Mouse (Mus musculus) neural tube, embryonic 12.5 days (tissue): Measurements from ENCODE around the gene Slc22a28. TPM values are rescaled to one million over a fixed set of nuclear protein-coding genes. Genes with fewer than 3 reads are reported as not detected.
"Not testable (repeated sequence)": the region's sequence is repeated elsewhere in the genome, so short reads cannot be mapped to it uniquely, and the experiment has no call there.

Experiments used
- ATAC-seq: fragments of 200-750 bp; cut with Nextera tagmentation; 2 replicates; pipeline ENCODE4 v1.8.0; 2017; ENCODE audit warnings: low read depth, mild to moderate bottlenecking, moderate TSS enrichment, moderate library complexity; ENCODE audit not compliant: low FRiP score
- H3K27ac ChIP-seq: fragments of 300-500 bp; sonication (generic); 2 replicates; pipeline ENCODE4 v1.5.1; 2016
- H3K27me3 ChIP-seq: fragments of 300-500 bp; sonication (generic); replicated peaks from 2 replicates; pipeline ENCODE4 v1.6.1; 2016; ENCODE audit warnings: mild to moderate bottlenecking
- H3K36me3 ChIP-seq: fragments of 300-500 bp; sonication (generic); 2 replicates; pipeline ENCODE4 v1.6.1; 2016; ENCODE audit warnings: mild to moderate bottlenecking
- H3K4me1 ChIP-seq: fragments of 300-500 bp; sonication (generic); 2 replicates; pipeline ENCODE4 v1.6.1; 2016
- H3K4me2 ChIP-seq: fragments of 300-500 bp; sonication (generic); replicated peaks from 2 replicates; pipeline ENCODE4 v1.6.1; 2016; ENCODE audit warnings: mild to moderate bottlenecking
- H3K4me3 ChIP-seq: fragments of 300-500 bp; sonication (generic); 2 replicates; pipeline ENCODE4 v1.5.1; 2016
- H3K9ac ChIP-seq: fragments of 300-500 bp; sonication (generic); 2 replicates; pipeline ENCODE4 v1.6.1; 2016; ENCODE audit warnings: mild to moderate bottlenecking
- H3K9me3 ChIP-seq: fragments of 300-500 bp; sonication (generic); 2 replicates; pipeline ENCODE4 v1.6.1; 2016; ENCODE audit warnings: mild to moderate bottlenecking
- WGBS: fragments of 180-500 bp; shearing (Covaris S2); methylation state at CpG from one replicate; pipeline ENCODE4 v1.1.7; 2016; 5-methylcytosine and 5-hydroxymethylcytosine counted together
- polyA plus RNA-seq: library from polyadenylated mRNA; unstranded; fragments of >200 nt; fragmentation: Nextera tagmentation; extraction: Ambion mirVana; gene quantifications from 2 replicates; pipeline ENCODE4 v1.2.1, GENCODE M21; 2016

Slc22a28 gene
- polyA plus RNA-seq: not detected in 2 replicates

DNA sequence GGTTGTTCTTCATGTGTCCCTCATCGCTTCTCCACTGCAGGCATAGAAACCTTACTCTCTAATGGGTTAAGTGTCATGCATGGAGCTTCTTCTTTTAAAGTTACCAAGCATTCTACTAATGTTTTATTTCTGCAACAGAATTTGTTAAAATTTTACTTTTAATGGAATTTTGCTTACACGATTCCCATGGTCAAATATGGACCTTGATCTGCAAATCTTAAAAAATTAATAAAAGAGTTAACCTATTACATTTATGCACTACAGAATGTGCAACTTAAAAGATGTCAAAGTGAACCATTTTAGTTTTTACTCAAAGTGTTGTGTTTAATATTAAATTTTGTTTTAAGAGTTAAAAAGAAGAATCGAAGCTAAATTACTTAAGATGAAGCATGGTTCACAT, at the start of gene Slc22a28:
TSS of gene Slc22a28 (minus strand) at position 102 of the 400 bp plus-strand sequence.
- not testable (repeated sequence) for H3K27me3 ChIP-seq, H3K4me3 ChIP-seq, H3K27ac ChIP-seq, ATAC-seq, H3K4me1 ChIP-seq, H3K4me2 ChIP-seq, H3K36me3 ChIP-seq, H3K9ac ChIP-seq, H3K9me3 ChIP-seq
- 89% methylated on average over 2 of the region's 3 CpGs for WGBS

DNA sequence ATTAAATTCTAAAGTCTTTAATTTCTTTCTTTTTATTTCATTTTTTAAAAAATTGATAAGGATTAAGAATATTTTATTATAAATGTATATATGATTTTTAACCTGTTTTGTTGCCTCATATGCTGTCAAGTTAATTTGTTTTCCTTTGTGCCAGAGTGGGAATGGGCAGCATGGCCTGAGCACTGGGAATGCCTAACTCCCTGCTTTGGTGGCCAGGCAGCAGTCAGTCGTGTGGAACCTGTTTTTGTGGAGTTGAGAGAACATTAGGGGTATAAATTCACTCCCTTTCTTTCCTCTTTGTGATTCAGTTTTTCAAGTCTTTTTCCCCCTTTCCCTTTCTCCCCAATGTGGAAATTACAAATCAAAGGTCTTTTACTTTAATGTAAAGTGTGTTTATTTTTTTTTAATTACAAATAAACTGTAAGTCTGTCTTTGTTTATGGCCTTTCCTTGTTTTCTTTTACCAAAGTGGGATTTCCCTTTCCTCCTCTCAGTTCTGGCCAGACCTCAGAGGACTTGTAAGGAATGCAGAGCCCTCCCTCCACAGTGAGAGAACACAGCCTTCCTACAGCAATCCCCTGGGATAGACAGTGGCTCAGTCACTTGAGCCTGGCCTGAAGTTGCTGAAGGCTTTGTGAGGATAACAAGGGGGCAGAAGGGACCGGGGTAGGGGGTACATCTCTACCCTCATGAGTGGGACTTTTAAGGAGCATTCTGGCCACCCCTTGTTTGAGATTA, 17.2 kb upstream of the Slc22a28 start:
- WGBS: 59% methylated on average over 2 of the region's 2 CpGs
- H3K4me2 ChIP-seq: no peak overlapping the region
- ATAC-seq: no peak
- peaks cover 35% of the 10 kb centered on the region for H3K9me3 ChIP-seq
- H3K36me3 ChIP-seq: no peaks in the 10 kb centered on the region
- H3K27ac ChIP-seq: no peak overlapping the region
- H3K4me1 ChIP-seq: no peaks in the 10 kb centered on the region
- H3K4me3 ChIP-seq: no peak overlapping the region
- H3K9ac ChIP-seq: no peak overlapping the region
- H3K27me3 ChIP-seq: no peaks in the 10 kb centered on the region

DNA sequence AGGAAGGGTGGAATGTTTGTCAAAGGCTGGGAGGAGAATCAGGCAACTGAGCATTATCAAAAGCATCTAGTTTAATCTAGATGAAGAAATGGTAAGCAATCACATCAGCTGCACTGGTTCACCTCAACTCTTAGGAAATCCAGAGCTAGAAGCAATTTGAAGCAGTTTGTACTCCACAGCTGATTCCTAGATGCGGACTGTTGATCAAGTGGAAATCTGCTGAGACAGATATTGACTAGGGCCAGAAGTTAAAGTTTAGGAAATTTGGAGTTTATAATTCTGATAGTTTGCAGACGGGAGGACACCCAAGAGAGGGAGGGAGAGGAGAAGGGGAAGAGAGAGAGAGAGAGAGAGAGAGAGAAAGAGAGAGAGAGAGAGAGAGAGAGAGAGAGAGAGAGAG, 10.9 kb upstream of the Slc22a28 start:
- not testable (repeated sequence) for H3K4me2 ChIP-seq, ATAC-seq, H3K27ac ChIP-seq, H3K9ac ChIP-seq, H3K9me3 ChIP-seq, H3K4me3 ChIP-seq, H3K27me3 ChIP-seq, H3K36me3 ChIP-seq, H3K4me1 ChIP-seq
- 95% methylated on average over 2 of the region's 2 CpGs for WGBS

DNA sequence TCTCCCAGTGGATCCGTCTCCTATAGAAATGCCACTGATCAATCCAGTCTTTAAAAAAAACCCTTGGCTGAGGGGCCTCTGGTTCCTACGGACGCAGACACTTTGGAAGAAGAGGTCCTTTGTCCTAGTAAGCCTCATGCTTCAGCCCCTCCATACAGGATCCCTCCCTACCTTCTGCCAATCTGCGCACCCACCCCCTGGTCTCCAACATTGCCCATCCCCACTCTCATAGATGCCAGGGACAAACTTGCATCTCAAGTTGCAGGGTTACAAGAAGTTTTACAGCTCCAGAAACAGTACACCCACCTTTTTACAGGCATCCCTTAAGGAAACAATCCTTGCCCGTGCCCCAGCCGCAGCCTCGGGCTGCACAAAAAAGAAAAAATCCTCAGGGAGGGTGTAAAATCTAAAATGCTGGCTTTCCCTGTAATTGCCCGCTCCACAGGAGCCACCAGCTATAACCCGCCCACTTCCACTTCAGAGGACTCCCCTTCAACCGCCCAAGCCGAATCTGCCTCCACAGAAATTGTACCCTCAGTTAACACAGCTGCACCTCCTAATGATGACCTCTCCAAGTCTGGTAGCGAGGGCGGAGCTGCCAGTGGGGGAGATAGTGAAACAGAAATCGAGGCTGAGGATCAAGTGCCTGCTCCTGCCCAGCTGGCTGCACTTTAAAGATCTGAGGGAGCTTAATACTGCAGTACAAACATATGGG, 2.5 kb upstream of the Slc22a28 start:
- H3K4me3 ChIP-seq, H3K36me3 ChIP-seq, H3K27me3 ChIP-seq, H3K9me3 ChIP-seq, ATAC-seq, H3K4me1 ChIP-seq, H3K4me2 ChIP-seq, H3K9ac ChIP-seq, H3K27ac ChIP-seq: not testable (repeated sequence)
- 54% methylated on average over 14 of the region's 14 CpGs for WGBS

DNA sequence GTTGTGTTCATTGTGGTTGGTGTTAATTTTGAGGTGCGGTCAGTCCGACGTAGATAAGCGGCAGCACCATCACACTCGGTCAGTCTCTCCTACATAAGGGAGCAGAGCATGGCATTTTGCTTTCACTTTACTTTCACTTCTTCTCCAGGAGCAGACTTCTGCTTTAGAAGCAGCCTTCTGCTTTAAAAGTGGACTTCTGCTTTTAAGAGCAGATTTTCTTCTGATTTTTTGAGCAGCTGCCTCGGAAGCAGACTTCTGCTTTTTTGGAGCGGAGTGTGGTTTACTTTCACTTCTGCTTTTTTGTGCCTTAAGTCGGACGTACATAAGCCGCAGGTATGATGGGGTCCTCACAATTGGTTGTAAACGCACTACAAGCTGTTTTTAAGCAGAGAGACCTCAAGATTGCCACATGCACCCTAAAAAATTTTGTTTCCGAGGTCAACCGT, 111.9 kb downstream of the Slc22a28 start:
- ATAC-seq: no peak
- no peaks in the 10 kb centered on the region for H3K27me3 ChIP-seq
- no peak overlapping the region for H3K9ac ChIP-seq
- WGBS: 93% methylated on average over 13 of the region's 13 CpGs
- no peak overlapping the region for H3K4me2 ChIP-seq
- no peak overlapping the region for H3K27ac ChIP-seq
- H3K9me3 ChIP-seq: peaks cover 25% of the 10 kb centered on the region
- H3K4me3 ChIP-seq: no peak overlapping the region
- no peaks in the 10 kb centered on the region for H3K4me1 ChIP-seq
- no peaks in the 10 kb centered on the region for H3K36me3 ChIP-seq

DNA sequence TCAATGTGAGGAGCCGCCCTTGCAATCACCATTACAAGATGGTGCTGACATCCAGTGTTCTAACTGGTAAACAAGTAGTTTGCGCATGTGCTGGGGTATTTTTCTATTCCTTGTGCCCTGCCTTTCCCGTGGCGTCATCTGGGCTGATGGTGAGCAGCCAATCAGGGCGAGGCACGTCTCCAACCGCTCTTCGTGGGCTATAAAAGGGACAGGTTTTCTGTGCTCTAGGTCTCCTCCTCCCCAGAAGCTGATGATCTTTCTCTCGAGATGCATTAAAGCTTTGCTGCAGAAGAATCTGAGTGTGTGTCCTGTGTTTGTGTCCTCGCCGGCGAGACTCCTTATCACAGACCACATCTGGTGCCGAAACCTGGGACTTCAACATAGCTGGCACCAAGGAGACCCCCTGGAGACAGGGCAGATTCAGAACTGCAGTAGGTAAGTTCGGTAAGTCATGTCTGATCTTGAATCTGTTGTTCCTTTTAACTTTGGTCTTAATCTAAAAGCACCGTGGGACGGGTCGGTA, 112.4 kb downstream of the Slc22a28 start:
- 95% methylated on average over 17 of the region's 17 CpGs for WGBS
- H3K4me3 ChIP-seq, ATAC-seq, H3K36me3 ChIP-seq, H3K27ac ChIP-seq, H3K4me2 ChIP-seq, H3K27me3 ChIP-seq, H3K9ac ChIP-seq, H3K4me1 ChIP-seq: not testable (repeated sequence)
- H3K9me3 ChIP-seq: peaks cover 25% of the 10 kb centered on the region

DNA sequence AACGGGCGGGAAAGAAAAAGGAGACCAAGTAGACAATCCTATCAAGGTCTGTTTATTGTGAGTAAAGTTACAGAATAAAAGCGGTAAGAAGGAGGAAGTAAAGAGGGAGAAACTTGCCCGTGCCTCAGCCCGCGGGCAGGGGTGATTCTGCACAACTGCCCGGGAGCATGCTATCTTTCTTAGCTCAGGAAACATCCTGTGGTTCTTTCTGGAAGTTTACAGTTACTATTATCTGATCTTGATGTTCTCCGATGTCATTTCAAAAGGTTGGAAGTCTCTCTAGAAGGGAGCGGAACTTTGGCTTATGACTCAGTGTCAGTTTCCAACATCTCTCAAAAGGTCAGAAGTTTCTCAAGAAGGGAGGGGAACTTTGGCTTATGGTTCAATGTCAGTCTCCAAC, 113.2 kb downstream of the Slc22a28 start:
- WGBS: 94% methylated on average over 9 of the region's 9 CpGs

More for the DNA sequence above, 113.2 kb downstream of the Slc22a28 start:
- ATAC-seq, H3K36me3 ChIP-seq, H3K27ac ChIP-seq, H3K4me2 ChIP-seq, H3K4me1 ChIP-seq, H3K9ac ChIP-seq, H3K27me3 ChIP-seq, H3K4me3 ChIP-seq: not testable (repeated sequence)
- peaks cover 25% of the 10 kb centered on the region for H3K9me3 ChIP-seq

Other genes with a start within 250 kb of the Slc22a28 start
- gene Slc22a27, start 166.0 kb downstream of the Slc22a28 start, polyA plus RNA-seq: not detected in 2 replicates
- not detected in 2 replicates for gene Slc22a29, start 86.9 kb upstream of the Slc22a28 start, polyA plus RNA-seq